Mouse (Mus musculus) C2C12 (cell line): ENCODE results near the gene Pou6f2. TPM values are rescaled to one million over a fixed set of nuclear protein-coding genes. Genes with fewer than 3 reads are reported as not detected.

Experiments
- H3K27me3 ChIP-seq: one replicate; pipeline ENCODE4 v1.6.1; 2011; ENCODE audit not compliant: control insufficient read depth, insufficient read depth, insufficient read length
- H3K36me3 ChIP-seq: one replicate; pipeline ENCODE4 v1.6.1; 2011; ENCODE audit not compliant: control insufficient read depth, insufficient read depth
- H3K4me3 ChIP-seq: one replicate; pipeline ENCODE4 v1.5.1; 2011; ENCODE audit warnings: mild to moderate bottlenecking, control low read depth; ENCODE audit not compliant: poor library complexity, insufficient read depth, severe bottlenecking
- H3K79me2 ChIP-seq: one replicate; pipeline ENCODE4 v1.6.1; 2011; ENCODE audit not compliant: control insufficient read depth, insufficient read depth
- H3K79me3 ChIP-seq: one replicate; pipeline ENCODE4 v1.6.1; 2011; ENCODE audit warnings: low read depth, control low read depth
- H3ac ChIP-seq: one replicate; pipeline ENCODE3; 2011; ENCODE audit warnings: low read depth; ENCODE audit not compliant: control insufficient read depth, insufficient read length
- CEBPB ChIP-seq: IDR thresholded peaks from one replicate; pipeline ENCODE4 v1.6.1; 2011; ENCODE audit warnings: low read depth, mild to moderate bottlenecking, control low read depth, moderate library complexity
- CTCF ChIP-seq: IDR thresholded peaks from one replicate; pipeline ENCODE4 v1.5.1; 2011; ENCODE audit not compliant: control insufficient read depth, insufficient read depth, insufficient read length
- FOSL1 ChIP-seq: IDR thresholded peaks from one replicate; pipeline ENCODE4 v1.8.0; 2011; ENCODE audit warnings: mild to moderate bottlenecking, low read length; ENCODE audit not compliant: poor library complexity, insufficient read depth, severe bottlenecking
- MAX ChIP-seq: IDR thresholded peaks from one replicate; pipeline ENCODE4 v1.6.1; 2011; ENCODE audit warnings: mild to moderate bottlenecking, control low read depth
- MYOD1 ChIP-seq: IDR thresholded peaks from one replicate; pipeline ENCODE4 v1.6.1; 2011; ENCODE audit warnings: low read depth; ENCODE audit not compliant: control insufficient read depth, insufficient read length
- MYOG ChIP-seq: IDR thresholded peaks from one replicate; pipeline ENCODE4 v1.6.1; 2011; ENCODE audit not compliant: control insufficient read depth, insufficient read length; ENCODE audit errors: extremely low read depth
- USF1 ChIP-seq: IDR thresholded peaks from one replicate; pipeline ENCODE4 v1.6.1; 2011; ENCODE audit warnings: low read depth, mild to moderate bottlenecking, control low read depth, moderate library complexity
- polyA plus RNA-seq: library from polyadenylated mRNA; unstranded; fragments of >200 nt; fragmentation: generic; extraction: Trizol; gene quantifications from one replicate; pipeline ENCODE4 v1.2.1, GENCODE M21; 2012; ENCODE audit warnings: missing spikeins

The Pou6f2 gene
- polyA plus RNA-seq, 1 experiment: not detected

DNA sequence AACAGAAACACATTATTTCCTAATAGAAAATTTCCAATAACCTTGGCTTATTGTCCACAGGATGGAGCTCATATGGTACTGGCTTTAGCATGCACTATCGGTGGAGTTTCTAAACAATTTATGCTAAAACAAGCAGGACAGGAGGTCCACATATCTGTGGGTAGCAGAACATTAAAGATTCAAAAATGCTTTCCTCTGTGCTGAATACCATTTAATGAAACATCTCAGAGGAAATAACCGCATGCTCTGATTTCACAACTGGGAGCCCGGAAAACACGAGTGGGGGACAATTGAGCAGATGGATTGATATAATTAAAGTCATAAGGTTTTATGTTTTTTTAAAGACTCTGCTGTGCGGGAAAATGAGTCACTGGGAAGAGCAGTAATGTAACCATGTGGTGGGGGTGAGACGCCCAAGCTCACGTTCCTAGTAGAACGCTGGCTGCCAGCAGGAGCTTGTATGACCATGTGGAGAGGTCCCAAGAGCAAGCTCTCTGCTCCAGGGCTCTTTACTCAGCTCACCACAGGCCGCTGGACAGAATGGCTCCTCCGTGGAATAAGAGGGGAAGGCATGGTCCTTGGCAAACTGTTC lies 58.5 kb downstream of the Pou6f2 start:
- TF ChIP-seq USF1: no peak
- no peak for TF ChIP-seq MYOG
- TF ChIP-seq FOSL1: no peak
- no peak for TF ChIP-seq MAX
- TF ChIP-seq CEBPB: no peak
- no peak for TF ChIP-seq CTCF
- no peak for TF ChIP-seq MYOD1
- H3K36me3 ChIP-seq: no peaks in the 10 kb centered on the region

DNA sequence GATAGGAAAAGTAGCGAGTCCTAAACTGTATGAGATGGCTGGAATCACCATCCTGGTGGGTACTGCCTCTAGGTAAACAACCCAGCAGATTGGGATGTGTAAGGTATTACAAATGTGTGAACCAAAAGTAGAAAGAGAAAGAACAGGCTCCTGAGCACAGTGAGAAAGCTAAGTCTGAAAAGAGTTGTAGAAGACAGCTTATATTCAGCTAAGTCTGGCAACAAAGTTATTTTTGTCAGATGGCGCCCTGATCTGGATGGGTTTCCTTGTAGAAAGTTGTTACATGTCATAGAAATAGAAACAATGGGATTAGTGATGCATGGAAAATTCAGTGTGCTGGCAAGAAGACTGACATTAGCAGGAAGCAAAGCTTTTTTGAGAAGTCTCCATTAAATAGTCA lies 59.5 kb downstream of the Pou6f2 start:
- no peaks in the 10 kb centered on the region for H3K79me2 ChIP-seq
- H3K79me3 ChIP-seq: no peaks in the 10 kb centered on the region
- H3K36me3 ChIP-seq: no peaks in the 10 kb centered on the region
- TF ChIP-seq MYOD1 (no peak), USF1 (no peak), FOSL1 (no peak), CEBPB (no peak), MYOG (no peak), MAX (no peak), CTCF (no peak)
- H3ac ChIP-seq: no peak overlapping the region
- no peak overlapping the region for H3K4me3 ChIP-seq
- no peaks in the 10 kb centered on the region for H3K27me3 ChIP-seq

More for the DNA sequence above, 58.5 kb downstream of the Pou6f2 start:
- Histone ChIP-seq H3K79me3 (no peaks in the 10 kb centered on the region), H3K27me3 (no peaks in the 10 kb centered on the region), H3K79me2 (no peaks in the 10 kb centered on the region), H3K4me3 (no peak overlapping the region), H3ac (no peak overlapping the region)

DNA sequence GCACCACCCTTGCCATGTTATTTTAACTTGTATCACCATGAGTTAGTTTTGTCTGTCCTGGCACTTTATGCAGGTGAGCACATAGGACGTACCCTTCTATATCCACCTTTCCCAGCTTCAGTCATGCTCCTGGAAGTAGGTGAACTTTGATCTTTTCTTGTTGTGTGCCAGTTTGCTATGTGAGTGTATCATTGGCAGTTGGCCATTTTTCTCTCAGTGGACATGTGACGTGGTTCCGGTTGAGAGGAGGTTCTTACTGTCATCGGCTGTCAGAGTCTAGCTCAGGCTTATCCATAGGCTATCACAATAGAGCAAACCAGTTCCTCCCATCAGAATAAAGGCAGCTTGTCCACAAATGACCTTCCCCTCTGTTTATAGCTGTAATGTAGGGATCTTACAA lies 63.5 kb downstream of the Pou6f2 start:
- no peak overlapping the region for H3K4me3 ChIP-seq
- no peaks in the 10 kb centered on the region for H3K79me2 ChIP-seq
- no peaks in the 10 kb centered on the region for H3K36me3 ChIP-seq
- no peak for TF ChIP-seq MYOG
- no peak for TF ChIP-seq MAX
- no peak for TF ChIP-seq CTCF
- TF ChIP-seq MYOD1: no peak
- no peak for TF ChIP-seq FOSL1
- no peak for TF ChIP-seq USF1
- TF ChIP-seq CEBPB: no peak
- H3ac ChIP-seq: no peak overlapping the region
- no peaks in the 10 kb centered on the region for H3K79me3 ChIP-seq
- no peaks in the 10 kb centered on the region for H3K27me3 ChIP-seq

DNA sequence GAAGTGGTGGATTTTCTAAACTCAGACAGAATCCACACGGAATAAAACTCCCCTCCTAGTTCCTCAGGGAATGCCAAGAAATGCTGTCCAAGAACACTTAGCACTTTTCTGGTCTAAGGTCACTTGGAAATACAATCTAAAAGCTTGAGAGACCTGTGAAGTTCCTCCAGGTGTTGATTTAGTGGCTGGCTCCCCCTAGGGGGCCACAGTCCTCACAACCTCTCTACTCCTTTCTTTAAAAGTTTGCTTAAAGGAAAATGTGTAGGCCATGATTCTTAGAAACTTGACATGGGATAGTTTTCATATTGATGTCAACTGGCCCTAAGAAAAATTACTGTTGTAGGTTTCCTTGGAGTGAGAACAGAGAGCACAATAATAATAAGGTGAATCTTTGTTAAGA lies 64.9 kb downstream of the Pou6f2 start:
- H3K79me3 ChIP-seq: no peaks in the 10 kb centered on the region
- H3K4me3 ChIP-seq: no peak overlapping the region
- H3K27me3 ChIP-seq: no peaks in the 10 kb centered on the region
- no peaks in the 10 kb centered on the region for H3K36me3 ChIP-seq
- no peak for TF ChIP-seq USF1
- TF ChIP-seq MAX: no peak
- TF ChIP-seq CTCF: no peak
- TF ChIP-seq FOSL1: no peak
- no peak for TF ChIP-seq MYOD1
- TF ChIP-seq MYOG: no peak
- TF ChIP-seq CEBPB: no peak
- no peak overlapping the region for H3ac ChIP-seq
- no peaks in the 10 kb centered on the region for H3K79me2 ChIP-seq

DNA sequence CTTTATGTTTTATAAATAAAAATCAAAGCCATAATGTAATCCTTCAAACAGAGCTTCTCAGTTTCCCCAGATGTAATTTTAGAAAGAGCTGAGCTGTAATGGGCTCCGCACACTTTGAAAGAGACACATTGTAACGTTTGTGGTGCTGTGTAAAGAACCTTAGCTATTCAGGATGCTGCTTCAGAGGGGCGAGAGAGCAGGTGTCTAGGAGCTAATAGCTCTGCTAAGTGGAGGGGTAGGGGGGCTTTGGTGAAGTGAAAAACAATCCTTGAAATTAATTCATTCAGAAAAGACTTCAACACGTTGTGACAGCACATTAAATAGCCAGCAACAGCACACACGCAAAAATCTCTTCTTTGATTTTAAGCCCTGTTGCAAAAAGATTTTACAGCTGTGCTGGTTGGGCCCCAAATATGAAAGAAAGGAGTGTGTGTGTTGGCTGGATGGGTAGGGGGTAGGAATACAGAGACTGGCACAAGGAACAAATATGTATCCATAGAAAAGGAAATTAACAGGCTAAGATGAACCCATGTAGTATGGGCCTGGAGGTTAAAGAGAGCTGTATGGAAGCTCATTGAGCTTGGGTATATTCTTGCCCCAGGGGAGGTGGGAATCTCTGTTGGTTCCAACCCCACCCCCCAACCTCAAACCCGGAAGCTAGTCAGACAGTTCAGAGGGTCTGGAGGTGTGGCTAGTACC lies 73.4 kb downstream of the Pou6f2 start:
- TF ChIP-seq MYOD1: no peak
- no peak for TF ChIP-seq MAX
- TF ChIP-seq CEBPB: no peak
- TF ChIP-seq FOSL1: no peak
- TF ChIP-seq MYOG: no peak
- no peak for TF ChIP-seq USF1
- TF ChIP-seq CTCF: no peak
- Histone ChIP-seq H3K79me2 (no peaks in the 10 kb centered on the region), H3K4me3 (no peak overlapping the region), H3K27me3 (no peaks in the 10 kb centered on the region), H3ac (no peak overlapping the region), H3K79me3 (no peaks in the 10 kb centered on the region), H3K36me3 (no peaks in the 10 kb centered on the region)

DNA sequence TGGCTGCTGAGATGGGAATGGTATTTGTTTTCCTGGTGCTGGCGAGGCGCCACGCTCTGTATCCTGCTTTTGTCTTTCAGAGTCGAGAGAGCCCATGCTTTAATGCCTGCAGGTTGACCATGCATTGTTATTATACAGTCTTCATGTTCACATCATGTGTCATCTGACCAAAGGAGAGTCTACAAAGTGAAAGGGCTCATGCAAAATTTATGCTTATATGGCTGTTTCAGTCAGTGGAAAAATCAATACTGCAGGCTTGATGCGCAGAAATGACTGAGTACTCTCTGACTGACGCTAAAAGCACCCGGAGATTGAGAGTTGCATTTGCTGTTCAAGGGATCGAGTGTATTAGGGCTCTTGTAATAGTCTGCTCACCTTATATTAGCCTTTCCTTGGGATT lies 74.1 kb downstream of the Pou6f2 start:
- Histone ChIP-seq H3ac (no peak overlapping the region), H3K27me3 (no peaks in the 10 kb centered on the region), H3K4me3 (no peak overlapping the region), H3K79me2 (no peaks in the 10 kb centered on the region), H3K36me3 (no peaks in the 10 kb centered on the region), H3K79me3 (no peaks in the 10 kb centered on the region)
- TF ChIP-seq MYOG: no peak
- no peak for TF ChIP-seq CTCF
- TF ChIP-seq MAX: no peak
- no peak for TF ChIP-seq USF1
- TF ChIP-seq MYOD1: no peak
- no peak for TF ChIP-seq CEBPB
- TF ChIP-seq FOSL1: no peak
